Mouse (Mus musculus) thymus, adult 18-20 months (tissue): ENCODE data around the gene E2f6.

Source experiments
- DNase-seq, 2 experiments: peaks; one replicate each; pipeline ENCODE4 v3.0.0; 2022; ENCODE audit warnings: mixed read lengths in 2 of 2

The E2f6 gene

DNA sequence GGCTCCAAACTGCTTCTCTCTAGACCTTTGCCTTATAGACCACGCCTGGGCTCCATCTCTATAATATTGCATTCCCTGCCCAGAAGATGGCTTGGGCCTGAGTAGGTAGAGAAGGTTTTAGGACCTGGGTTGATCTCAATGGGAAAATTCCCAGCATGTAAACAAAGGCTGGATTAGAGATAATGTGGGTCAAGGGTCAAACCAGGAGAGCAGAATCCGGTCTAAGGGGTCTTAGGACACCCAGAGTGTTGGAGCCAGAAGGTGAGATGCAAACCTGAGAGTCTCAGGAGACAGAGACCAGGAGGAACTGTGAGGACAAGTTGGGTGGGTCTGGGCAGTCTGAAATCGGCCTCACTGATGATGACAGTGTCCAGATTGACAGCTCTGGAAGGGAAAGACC, 65.9 kb downstream of the E2f6 start:
- DNase-seq = no peak

DNA sequence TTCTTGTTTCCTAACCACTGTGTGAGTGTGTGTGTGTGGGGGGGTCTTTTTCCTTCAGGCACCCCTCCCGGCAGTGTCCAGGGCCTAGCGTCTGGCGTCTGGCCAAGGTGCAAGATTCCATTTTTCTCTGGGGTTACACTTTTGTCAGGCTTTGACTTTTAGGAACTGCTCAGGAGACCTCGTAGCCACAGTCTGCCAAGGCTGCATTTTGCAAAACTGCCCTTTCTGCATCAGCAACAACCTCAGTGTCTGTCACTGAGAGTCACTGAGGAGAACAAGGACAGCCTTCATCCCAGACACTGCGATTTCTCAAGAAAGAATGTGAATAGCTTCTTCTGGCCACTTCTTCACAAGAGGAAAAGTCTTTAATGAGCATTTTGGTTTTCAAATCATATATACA, 66.4 kb downstream of the E2f6 start:
- no peak for DNase-seq

- DNase-seq = no peak
These were observed 66.9 kb downstream of the E2f6 start for GRCm38 (mm10) chr12:16877679-16878078.

DNA sequence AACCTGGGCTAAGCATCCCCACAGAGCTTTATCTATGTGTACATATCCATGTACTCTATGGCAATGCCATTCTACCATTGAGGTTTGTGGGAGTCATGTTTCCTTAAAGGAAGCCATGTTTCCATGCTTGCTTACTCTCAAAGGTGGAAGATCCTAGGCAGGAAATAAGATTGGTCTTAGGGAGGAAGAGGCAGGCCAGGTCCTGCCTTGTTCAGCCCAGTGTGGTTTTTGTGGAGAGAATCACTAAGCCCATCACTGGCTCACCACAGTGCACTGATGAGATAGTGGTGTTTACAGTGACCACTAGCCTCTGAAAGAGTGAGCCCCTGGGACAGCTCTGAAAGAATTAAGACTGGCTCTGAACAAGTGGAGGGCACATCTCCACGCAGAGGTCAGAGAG, 68.6 kb downstream of the E2f6 start:
- no peak for DNase-seq

- no peak for DNase-seq
These were observed 69.3 kb downstream of the E2f6 start for GRCm38 (mm10) chr12:16880077-16880476.

DNA sequence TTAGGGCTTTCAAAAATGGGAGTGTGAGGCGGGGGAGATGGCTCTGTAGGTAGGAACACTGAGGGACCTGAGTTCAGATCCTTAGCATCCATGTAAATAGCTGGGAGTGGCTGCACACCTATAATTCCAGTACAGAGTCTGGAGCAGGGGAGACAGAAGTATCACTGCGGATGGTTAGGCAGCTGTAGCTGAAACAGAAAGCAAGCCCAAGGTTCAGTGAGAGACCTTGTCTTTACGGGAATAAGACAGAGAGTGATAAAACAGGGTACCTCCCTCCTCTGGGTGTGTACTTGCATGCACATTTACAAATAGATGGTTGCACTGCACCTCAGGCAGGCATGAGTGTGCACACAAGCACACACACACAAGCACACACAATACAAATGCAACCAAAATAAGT, 71.7 kb downstream of the E2f6 start:
- DNase-seq = no peak

DNA sequence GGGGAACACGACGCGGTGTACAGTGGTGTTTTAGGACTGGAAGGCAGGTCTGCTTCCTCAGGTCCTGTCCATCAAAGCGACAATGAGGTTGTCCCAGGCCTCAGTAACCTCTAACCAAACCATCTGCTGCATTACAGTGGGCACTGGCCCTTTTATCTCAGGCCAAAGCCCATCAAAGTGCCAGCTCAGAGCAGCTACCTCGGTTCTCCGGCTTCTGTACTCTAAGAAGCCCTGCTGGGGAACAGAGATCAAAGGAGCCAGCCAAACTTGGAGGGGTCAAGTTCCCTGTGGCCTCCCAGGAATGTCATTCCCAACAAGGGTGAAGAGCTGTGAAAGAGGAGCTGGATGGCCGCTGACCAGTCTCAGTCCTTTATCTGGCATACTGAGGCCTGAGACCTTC, 72.3 kb downstream of the E2f6 start:
- no peak for DNase-seq

GRCm38 (mm10) chr12:16884534-16884933, 73.8 kb downstream of the E2f6 start:
- DNase-seq = no peak

- DNase-seq = no peak
These were observed 75.6 kb downstream of the E2f6 start for GRCm38 (mm10) chr12:16886354-16886753.
